ENCODE assay signal across 8 mouse cellular contexts in the genomic region with DNA sequence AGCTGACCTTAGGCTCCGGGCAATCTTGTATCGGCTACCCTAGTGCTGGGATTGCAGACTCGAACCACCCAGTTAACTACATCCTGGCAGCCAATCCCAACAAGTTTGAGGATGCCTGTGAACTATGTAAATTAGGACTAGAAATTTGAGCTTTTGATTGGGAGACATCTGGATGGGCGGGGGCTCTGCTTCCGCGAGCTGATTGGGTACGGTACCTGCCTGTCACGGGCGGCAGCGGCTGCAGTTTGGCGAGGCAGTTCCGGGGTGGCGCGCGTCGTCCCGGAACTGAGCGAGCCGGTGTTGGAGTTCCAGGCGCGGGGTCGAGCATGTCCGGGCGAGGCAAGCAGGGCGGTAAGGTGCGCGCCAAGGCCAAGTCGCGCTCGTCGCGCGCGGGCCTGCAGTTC. TPM values are rescaled to one million over a fixed set of nuclear protein-coding genes. Genes with fewer than 3 reads are reported as not detected.
DNase-seq lines count a peak whose midpoint lies in the region; ATAC-seq and TF ChIP-seq lines count a peak whose summit lies in the region.

A gene (plus strand): TSS at position 231 of the 404 bp plus-strand sequence.

- H3K9ac ChIP-seq in forebrain, embryonic 16.5 days (replicated peaks; ENCODE audit: low read depth, low read length), result peak within 1 kb of the TSS; percentile 74
- peak within 1 kb of the TSS; percentile 68 for H3K9ac ChIP-seq in lung, embryonic 14.5 days

- no peaks in the 10 kb centered on the region for H3K9me3 ChIP-seq in G1E (replicated peaks)
- no peaks in the 10 kb centered on the region for H3K9me3 ChIP-seq in forebrain, embryonic 16.5 days (ENCODE audit: control insufficient read depth, low read length)
- no peaks in the 10 kb centered on the region for H3K9me3 ChIP-seq in lung, embryonic 14.5 days (ENCODE audit: low read depth, low read length)

- TF ChIP-seq POLR2A in olfactory bulb, adult 2 months (IDR thresholded peaks at IDR 0.05; ENCODE audit: insufficient read depth, low read depth, low read length), result peak; percentile 31; the same call in 1 of the 2 replicates
- peak; percentile 80 for TF ChIP-seq POLR2A in thymus, adult 2 months (IDR thresholded peaks at IDR 0.05; ENCODE audit: control insufficient read depth, extremely low read depth, insufficient read depth, low read length, poor library complexity)

- TF ChIP-seq CTCF in G1E (IDR thresholded peaks at IDR 0.05; ENCODE audit: low read depth, low read length), result no peak
- no peak for TF ChIP-seq CTCF in layer of hippocampus, adult 2 months (conservative IDR thresholded peaks at IDR 0.05)
- TF ChIP-seq CTCF in lung, embryonic 14.5 days (IDR thresholded peaks at IDR 0.05; ENCODE audit: low read depth), result no peak
- no peak for TF ChIP-seq CTCF in olfactory bulb, adult 2 months (IDR thresholded peaks at IDR 0.05; ENCODE audit: insufficient read depth, low read depth, low read length)
- peak; percentile 47; the same call in 1 of the 2 replicates for TF ChIP-seq CTCF in thymus, adult 2 months (IDR thresholded peaks at IDR 0.05; ENCODE audit: borderline replicate concordance, control insufficient read depth, extremely low read depth, insufficient read depth, low read length, poor library complexity)

- WGBS in forebrain, embryonic 16.5 days, result under 1% methylated on average over 34 of the region's 34 CpGs
- under 1% methylated on average over 34 of the region's 34 CpGs for WGBS in lung, embryonic 14.5 days
- under 1% methylated on average over 34 of the region's 34 CpGs for WGBS in olfactory bulb, adult 2 months
- WGBS in thymus, adult 2 months, result under 1% methylated on average over 34 of the region's 34 CpGs

- ATAC-seq in G1E (ENCODE audit: extremely low read depth, insufficient number of reproducible peaks, low FRiP score, poor library complexity, severe bottlenecking), result peak; percentile 52
- peak; percentile 89 for ATAC-seq in forebrain, embryonic 16.5 days
- ATAC-seq in lung, embryonic 14.5 days (ENCODE audit: insufficient read depth), result peak; percentile 77

- H3K27me3 ChIP-seq in G1E (ENCODE audit: insufficient read depth, low read length), result no peaks in the 10 kb centered on the region
- no peaks in the 10 kb centered on the region for H3K27me3 ChIP-seq in forebrain, embryonic 16.5 days (replicated peaks; ENCODE audit: control insufficient read depth, insufficient read depth, low read length)
- H3K27me3 ChIP-seq in lung, embryonic 14.5 days (ENCODE audit: insufficient read depth, low read length), result no peaks in the 10 kb centered on the region
- H3K27me3 ChIP-seq in thymus, adult 2 months (ENCODE audit: control insufficient read depth, insufficient read depth, low read length), result no peaks in the 10 kb centered on the region

- H3K4me1 ChIP-seq in G1E (ENCODE audit: insufficient read depth, low read depth, low read length), result peaks cover 51% of the 10 kb centered on the region
- peaks cover 30% of the 10 kb centered on the region for H3K4me1 ChIP-seq in forebrain, embryonic 16.5 days (replicated peaks; ENCODE audit: control insufficient read depth, insufficient read depth, low read length)
- H3K4me1 ChIP-seq in lung, embryonic 14.5 days (ENCODE audit: insufficient read depth), result peaks cover 15% of the 10 kb centered on the region
- H3K4me1 ChIP-seq in olfactory bulb, adult 2 months (ENCODE audit: control insufficient read depth, insufficient read depth, low read length), result peaks cover 11% of the 10 kb centered on the region; the same call in 1 of the 2 replicates
- H3K4me1 ChIP-seq in thymus, adult 2 months (replicated peaks; ENCODE audit: control insufficient read depth, insufficient read depth, low read length), result peaks cover 14% of the 10 kb centered on the region

- peak; percentile 89 for DNase-seq in G1E (ENCODE audit: low spot score)
- peak; percentile 97 to 98 for DNase-seq in cerebellum, adult 18-20 months
- DNase-seq in heart, postnatal 36 days, result peak; percentile 98 to 99
- DNase-seq in layer of hippocampus, adult 2 months (ENCODE audit: low spot score in 2 of 2), result peak; percentile 98 to 99
- peak; percentile 99 for DNase-seq in lung, embryonic 14.5 days
- DNase-seq in thymus, adult 2 months, result peak; percentile 99

- H3K27ac ChIP-seq in forebrain, embryonic 16.5 days (ENCODE audit: low read length), result peak within 1 kb of the TSS; percentile 66
- peak within 1 kb of the TSS; percentile 89 for H3K27ac ChIP-seq in layer of hippocampus, adult 2 months
- peak within 1 kb of the TSS; percentile 87 for H3K27ac ChIP-seq in lung, embryonic 14.5 days (ENCODE audit: low read depth)
- peak within 1 kb of the TSS; percentile 60 for H3K27ac ChIP-seq in olfactory bulb, adult 2 months (ENCODE audit: insufficient read depth, low read depth, low read length)
- H3K27ac ChIP-seq in thymus, adult 2 months (ENCODE audit: control insufficient read depth, insufficient read depth, low read length), result peak within 1 kb of the TSS; percentile 32; the same call in 1 of the 2 replicates

- H3K4me3 ChIP-seq in G1E (ENCODE audit: low read depth, low read length), result peak within 1 kb of the TSS; percentile 81
- peak within 1 kb of the TSS; percentile 64 for H3K4me3 ChIP-seq in forebrain, embryonic 16.5 days (replicated peaks; ENCODE audit: low read length)
- peak within 1 kb of the TSS; percentile 79 for H3K4me3 ChIP-seq in layer of hippocampus, adult 2 months
- H3K4me3 ChIP-seq in lung, embryonic 14.5 days (ENCODE audit: low read depth, low read length), result peak within 1 kb of the TSS; percentile 83
- peak within 1 kb of the TSS; percentile 80 for H3K4me3 ChIP-seq in olfactory bulb, adult 2 months (ENCODE audit: insufficient read depth, low read depth, low read length)
- peak within 1 kb of the TSS; percentile 50 for H3K4me3 ChIP-seq in thymus, adult 2 months (ENCODE audit: control insufficient read depth, insufficient read depth, low read length)

- intact Hi-C loops in heart, postnatal 36 days (cut with DNase I), result no loop called here

- peak within 1 kb of the TSS; percentile 98 for H3K4me2 ChIP-seq in forebrain, embryonic 16.5 days (ENCODE audit: low read length)
- peak within 1 kb of the TSS; percentile 95 for H3K4me2 ChIP-seq in lung, embryonic 14.5 days

- H3K36me3 ChIP-seq in G1E (replicated peaks), result peaks cover 33% of the 10 kb centered on the region
- peaks cover 8% of the 10 kb centered on the region; the same call in 1 of the 2 replicates for H3K36me3 ChIP-seq in forebrain, embryonic 16.5 days (ENCODE audit: control insufficient read depth, insufficient read depth)
- peaks cover 16% of the 10 kb centered on the region for H3K36me3 ChIP-seq in lung, embryonic 14.5 days (ENCODE audit: insufficient read depth)
- peaks cover 2% of the 10 kb centered on the region for H3K36me3 ChIP-seq in thymus, adult 2 months (ENCODE audit: control insufficient read depth, insufficient read depth, low read length)

RNA-seq across cellular contexts. Expression of the gene that starts here (rescaled TPM):
- total RNA-seq in G1E (2014; fragmentation: Nextera tagmentation), result 17.4 and 23.6 TPM in 2 replicates
- total RNA-seq in G1E (2017), result 84.6 and 98.5 TPM in 2 replicates
- 479 and 625 TPM in 2 replicates for polyA plus RNA-seq in G1E (2012)
- polyA plus RNA-seq in forebrain, embryonic 16.5 days (2015; fragmentation: Nextera tagmentation; extraction: Ambion mirVana), result 107 and 113 TPM in 2 replicates
- total RNA-seq in heart, postnatal 36 days (2021), result 10 to 100 TPM; 29.9 to 30.9 TPM
- total RNA-seq in layer of hippocampus, adult 2 months (2021), result 10 to 100 TPM; 69.6 to 72.3 TPM
- 106 and 108 TPM in 2 replicates for polyA plus RNA-seq in lung, embryonic 14.5 days (2014; fragmentation: Nextera tagmentation; extraction: Ambion mirVana)
- polyA plus RNA-seq in olfactory bulb, adult 2 months (2012; ENCODE audit: insufficient read depth, insufficient read length, low replicate concordance, missing spikeins), result not detected in 2 replicates
- 309 and 326 TPM in 2 replicates for polyA plus RNA-seq in thymus, adult 2 months (2012; rRNA removed)

Comparison
In these comparisons a context has a peak if more than half of its experiments do, and no peak if none do; other contexts are left out.
1. Peak in every context shown above with its lines: DNase-seq, ATAC-seq, H3K4me3 ChIP-seq and H3K27ac ChIP-seq.
2. RNA of the gene that starts here (polyA plus RNA-seq): 479 to 625 TPM in G1E, 309 to 326 TPM in thymus, adult 2 months, 107 to 113 TPM in forebrain, embryonic 16.5 days and 106 to 108 TPM in lung, embryonic 14.5 days; not detected in olfactory bulb, adult 2 months; every median in the first group is over 100 times any median in the second.
3. H3K27ac ChIP-seq: peak in every context shown above with its lines; median percentile 89 in layer of hippocampus, adult 2 months; 87 in lung, embryonic 14.5 days; 66 in forebrain, embryonic 16.5 days; 60 in olfactory bulb, adult 2 months; 32 in thymus, adult 2 months.